Mouse (Mus musculus) adrenal gland, postnatal 4 days (tissue): ENCODE measurements around the gene Ppp4c. TPM values are rescaled to one million over a fixed set of nuclear protein-coding genes. Genes with fewer than 3 reads are reported as not detected.

Source experiments
- DNase-seq, 2 experiments: peaks; one replicate each; pipeline ENCODE4 v3.0.0; 2021 to 2022; ENCODE audit warnings: low spot score in 2 of 2, mixed read lengths in 2 of 2
- total RNA-seq, 2 experiments: library from RNA; stranded (reverse); gene quantifications; 2 replicates each; pipeline ENCODE4 v1.2.3; 2021

Ppp4c gene
- total RNA-seq, 2 experiments from 2014 or later: 134 to 142 TPM

DNA sequence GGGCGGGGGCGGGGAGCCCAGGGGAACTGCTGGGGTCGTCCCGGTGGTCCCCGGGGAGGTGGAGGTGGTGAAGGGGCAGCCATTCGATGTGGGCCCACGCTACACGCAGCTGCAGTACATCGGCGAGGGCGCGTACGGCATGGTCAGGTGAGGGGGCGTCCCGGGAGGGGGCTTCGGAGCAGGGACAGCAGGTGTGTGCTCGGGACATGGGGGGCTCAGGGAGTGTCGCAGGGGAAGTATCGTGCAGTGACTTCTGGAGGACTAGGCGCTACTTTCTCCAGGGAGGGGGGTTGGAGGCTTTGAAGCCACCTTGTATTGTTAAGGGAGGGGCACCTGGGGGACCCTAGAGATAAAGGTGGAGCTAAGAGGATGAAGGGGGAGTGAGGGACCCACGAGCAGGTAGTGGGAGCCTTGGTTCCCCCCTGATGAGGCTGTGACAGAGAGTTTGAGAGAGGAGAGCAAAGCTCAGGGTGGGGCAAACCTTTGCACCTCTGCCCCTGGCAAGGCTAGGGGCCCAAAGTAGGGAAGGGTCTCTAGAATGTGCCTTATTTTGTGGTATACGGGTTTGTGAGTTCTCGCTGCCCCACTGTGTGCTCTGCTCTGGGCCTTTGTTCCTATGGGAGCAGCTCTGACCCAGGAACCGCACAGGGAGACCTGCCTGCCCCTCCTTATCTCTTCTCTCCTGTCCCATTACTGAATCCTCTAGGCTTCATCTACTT lies 32.5 kb downstream of the Ppp4c start:
- DNase-seq: no peak

DNA sequence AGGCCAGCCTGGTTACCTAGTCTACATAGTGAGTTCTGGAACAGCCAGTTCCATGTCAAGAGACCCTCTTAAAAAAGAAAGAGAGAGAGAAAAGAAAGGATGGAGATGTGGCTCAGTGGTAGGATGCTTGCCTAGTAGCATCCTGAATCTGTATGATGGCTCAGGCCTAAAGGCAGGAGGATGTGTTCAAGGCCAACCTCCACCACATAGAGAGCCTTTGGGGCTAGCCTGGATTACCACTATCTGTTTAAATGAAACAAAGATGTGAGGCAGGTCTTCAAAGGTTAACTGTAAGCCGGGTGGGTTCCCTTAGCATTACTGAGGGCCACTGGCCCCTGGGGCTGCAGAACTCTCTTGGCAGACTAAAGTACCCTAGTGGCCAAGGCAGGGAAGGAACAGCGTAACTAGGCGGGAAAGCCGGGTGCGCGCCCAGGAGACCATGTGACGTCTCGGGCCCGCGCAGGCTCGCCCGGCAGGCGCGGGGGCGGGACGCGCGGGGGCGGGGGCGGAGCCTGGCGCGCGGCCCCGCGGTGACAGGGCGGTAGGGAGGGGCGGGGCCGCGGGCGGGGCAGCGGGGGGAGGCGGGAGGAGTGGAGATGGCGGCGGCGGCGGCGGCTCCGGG lies 33.1 kb downstream of the Ppp4c start, which contains the start of gene Mapk3:
Mapk3 (plus strand) TSS at position 552 of the 622 bp plus-strand sequence.
- DNase-seq: peak; percentile 76 to 77

DNA sequence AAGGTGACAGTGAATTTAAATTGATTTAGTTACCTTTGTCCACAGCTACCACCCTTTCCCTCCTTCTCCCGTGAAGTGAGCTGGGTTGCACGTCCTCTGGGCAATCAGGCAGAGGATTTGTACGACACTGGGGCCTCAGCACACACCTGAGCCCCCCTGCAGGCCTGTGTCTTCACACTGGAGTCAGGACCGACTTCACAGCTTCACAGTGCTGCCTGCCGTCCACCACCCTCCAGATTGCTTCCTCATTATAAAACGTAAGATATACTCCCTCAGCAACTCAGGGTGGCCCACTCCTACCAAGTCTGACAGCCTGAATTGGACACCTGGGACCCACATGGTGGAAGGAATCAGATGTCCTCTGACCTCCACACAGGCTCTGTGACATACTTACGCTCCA lies 33.8 kb downstream of the Ppp4c start:
- no peak for DNase-seq

DNA sequence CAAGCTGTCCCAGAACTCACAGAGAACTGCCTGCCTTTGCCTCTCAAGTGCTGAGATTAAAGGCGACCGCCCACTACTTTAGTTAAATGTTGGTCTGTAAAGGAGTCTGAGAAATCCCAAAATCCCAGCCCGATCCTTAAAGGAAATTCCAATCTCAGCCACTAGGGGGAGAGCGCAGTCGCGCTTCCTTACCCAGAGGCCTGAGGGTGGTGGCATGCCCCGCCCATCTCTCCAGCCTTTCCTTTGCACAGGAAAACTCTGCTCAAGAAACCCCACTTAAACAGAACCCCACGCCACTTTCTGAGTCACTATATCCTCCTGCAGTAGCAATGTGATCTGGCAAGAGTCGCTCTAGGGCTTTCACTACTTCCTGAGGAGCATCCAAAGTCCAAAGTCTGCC lies 37.4 kb downstream of the Ppp4c start:
- peak in 1 of 2 experiments; percentile 60 for DNase-seq

DNA sequence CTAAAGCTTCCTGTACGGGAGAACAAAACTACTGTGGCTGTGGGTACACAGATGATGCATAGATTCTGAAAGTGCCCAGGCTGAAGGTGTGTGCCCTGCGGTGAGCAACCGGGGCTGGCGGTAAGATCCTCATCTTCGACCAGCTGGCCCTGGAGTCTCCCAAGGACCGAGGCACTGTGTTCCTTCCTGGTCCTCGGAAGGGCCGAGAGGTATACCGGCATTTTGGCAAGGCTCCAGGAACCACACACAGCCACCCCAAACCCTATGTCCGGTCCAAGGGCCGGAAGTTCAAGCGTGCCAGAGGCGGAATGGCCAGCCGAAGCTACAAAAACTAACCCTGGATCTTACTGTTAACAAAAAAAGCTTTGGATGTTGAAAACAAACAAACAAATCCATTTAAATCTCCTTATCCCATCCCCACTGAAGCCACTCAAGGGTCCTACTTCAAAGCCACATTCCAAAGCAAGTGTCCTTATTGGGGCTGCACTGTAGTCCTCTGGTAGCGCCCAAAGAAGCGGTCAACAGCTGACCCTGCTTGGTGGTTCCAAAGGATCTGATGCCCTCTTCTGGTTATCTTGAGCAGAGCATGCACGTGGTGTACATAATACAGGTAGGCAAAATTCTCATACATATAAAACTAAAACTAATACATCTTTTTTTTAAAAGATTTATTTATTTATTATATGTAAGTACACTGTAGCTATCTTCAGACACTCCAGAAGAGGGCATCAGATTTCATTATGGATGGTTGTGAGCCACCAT lies 42.5 kb downstream of the Ppp4c start:
- no peak for DNase-seq

DNA sequence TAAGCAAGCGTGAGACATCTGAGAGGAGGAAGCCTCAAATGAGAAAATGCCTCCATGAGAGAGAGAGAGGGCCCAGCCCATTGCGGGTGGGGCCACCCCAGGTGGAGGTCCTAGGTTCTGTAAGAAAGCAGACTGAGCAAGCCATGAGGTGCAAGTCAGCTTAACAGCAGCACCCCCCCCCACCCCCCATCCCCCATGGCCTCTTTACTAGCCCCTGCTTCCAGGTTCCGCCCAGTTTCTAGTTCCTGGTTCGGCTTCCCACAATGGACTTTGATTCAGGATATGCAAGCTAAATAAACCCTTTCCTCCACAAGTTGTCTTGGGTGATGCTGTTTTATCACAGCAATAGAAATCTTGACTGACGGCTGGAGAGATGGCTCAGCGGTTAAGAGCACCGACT lies 43.5 kb downstream of the Ppp4c start:
- DNase-seq: no peak

DNA sequence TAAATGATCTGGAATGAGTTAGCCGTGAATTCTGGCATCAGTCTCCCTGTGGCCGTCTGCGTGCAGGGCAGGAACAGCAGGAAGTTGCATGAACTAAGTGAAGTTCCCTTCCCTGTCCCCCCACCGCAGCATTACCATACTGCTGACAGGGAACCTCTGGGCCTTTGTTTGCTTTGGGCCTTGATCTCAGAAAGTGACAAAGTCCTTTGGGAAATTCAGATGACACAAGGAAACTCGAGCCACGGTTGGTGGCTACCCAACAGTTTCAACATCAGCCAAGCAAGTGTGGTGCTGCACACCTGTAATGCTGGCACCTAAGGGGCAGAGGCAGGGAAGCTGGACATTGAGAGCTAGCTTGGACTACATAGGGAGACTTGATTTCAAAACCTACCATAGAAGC lies 45.5 kb downstream of the Ppp4c start:
- no peak for DNase-seq

DNA sequence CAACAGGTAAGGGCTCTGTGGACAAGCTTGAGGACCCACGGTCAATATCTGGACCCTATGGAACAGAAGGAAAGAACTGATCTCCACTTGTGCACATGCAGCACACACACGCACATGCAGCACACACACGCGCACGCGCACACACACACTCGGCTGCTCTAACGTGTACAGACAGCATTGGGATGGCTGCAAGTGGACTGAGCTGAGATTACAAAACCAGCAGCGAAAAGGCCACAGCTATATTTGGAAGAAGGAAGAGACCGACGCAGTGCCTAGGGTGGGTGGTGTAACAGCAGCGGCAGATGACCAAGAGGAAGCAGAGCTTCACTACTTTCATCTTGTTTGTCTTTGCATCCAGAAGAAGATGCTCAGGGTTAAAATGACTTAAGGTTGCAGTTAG lies 46.2 kb downstream of the Ppp4c start:
- no peak for DNase-seq

DNA sequence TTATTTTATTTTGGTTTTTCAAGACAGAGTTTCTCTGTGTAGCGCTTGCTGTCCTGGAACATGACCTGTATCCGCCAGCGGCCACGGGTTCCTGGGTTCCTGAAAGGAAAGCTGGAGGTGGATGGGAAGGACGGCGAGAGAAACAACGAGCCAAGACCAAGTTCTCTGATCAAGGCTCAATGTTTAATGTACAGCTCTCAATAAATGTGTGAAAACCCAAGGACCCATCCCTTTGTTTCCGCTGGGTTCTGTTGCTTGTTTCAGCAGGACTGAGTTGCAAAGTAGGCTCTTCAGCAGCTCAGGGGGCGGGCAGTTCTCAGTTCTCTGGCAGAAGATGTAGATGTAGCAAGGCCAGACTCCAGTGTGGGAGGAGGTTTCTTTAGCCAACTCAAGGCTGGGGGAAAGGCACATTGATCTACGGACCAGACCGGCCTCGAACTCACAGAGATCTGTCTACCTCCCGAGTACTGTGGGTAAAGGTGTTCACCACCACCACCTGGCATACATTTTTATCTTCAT lies 50.3 kb downstream of the Ppp4c start:
- no peak for DNase-seq

DNA sequence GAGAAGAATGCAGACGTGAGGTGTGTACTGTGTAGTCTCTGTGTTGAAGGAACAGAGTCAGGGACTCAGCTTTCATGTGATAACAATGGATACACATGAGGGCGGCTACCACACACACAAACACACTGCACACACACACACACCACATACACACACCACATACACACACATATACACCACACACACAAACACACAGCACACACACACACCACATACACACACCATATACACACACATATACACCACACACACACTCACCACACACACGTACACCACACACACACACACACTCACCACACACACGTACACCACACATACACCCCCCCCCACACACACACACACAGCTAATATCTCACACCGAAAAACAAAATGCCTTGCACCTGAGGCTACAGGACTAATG lies 50.8 kb downstream of the Ppp4c start:
- no peak for DNase-seq

DNA sequence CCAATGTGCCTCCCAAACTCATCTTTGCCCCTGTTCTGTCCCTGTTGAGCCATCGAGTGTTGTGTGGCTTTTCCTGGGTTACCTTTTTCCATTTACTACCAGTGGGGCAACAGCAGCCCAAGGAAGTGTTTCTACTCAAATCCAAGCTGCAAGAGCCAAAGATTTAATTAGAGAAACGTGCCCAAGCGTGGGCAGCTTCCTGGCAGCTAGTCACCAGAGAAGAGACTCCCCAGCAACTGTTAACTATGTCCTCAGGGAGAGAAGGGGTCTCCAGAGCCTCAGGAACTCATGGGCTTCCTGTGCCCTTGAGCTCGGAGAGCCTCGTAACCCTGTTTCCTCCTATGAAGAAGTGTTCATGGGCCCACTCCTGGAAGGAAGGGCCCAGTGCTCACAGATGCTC lies 51.3 kb downstream of the Ppp4c start:
- no peak for DNase-seq

DNA sequence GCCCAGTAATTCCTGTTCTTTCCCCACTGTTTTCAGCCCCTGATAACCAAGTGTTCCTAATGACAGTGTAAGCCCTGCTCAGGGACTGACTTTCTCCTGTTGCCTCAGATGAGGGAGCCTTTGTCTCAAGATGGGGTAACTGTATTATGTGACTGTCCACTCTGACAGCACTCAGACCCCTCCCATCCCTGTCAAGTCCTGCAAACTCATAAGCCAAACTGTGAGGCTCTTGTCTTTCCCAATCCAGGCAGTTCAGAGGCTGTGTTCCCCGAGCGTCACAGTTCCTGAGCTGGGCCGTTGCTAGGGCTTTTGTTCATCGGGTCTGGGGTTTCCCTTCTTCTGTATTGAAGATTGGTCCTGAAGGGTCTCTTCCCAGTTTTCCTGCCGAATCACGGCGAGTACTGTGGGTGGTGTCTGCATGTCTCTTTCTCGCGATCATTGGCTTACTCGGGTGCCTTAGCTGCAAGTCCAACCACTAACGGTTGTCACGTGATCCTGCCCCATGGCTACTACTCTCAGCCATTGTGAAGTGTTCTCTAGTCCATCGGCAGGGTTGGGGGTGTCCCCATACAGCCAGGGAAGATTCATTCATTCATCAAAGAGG lies 52.1 kb downstream of the Ppp4c start:
- no peak for DNase-seq

DNA sequence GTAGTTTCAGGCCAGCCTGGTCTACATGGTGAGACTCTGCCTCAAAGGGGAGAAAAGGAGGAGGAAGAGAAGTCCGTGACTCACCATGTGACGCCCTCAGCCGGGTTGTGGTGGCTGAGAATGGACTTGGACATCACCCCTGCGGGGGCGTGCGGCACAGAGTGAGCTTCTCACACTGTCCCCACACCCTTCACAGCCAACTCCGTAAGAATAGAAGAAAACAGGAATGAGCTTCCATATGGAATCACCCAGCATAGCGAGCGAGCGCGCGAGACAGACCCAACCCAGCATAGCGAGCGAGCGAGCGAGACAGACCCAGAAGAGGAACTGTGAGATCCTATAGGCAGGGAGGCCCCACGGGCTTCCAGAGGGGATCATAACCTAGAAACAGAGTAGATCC lies 52.7 kb downstream of the Ppp4c start:
- no peak for DNase-seq

DNA sequence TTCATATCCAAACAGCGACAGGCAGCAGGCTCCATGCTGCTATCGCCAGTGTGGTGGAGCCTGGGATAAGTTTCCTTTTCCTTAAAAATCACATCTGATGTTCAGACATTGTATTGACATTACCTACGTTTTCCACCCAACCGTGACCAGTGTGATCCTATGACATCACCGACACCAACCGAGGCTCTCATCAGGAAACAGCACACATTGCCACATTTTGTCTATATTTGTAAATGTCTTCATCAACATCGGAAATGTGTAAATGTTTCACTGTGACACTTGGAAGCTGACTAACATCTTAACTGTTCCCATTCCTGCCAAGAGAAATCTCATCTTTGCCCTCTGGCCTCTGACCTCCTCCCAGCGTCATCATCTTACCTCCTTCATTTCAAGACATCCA lies 56.2 kb downstream of the Ppp4c start:
- no peak for DNase-seq

Other genes with a start within 250 kb of the Ppp4c start
- gene Eif3c, start 226.1 kb downstream of the Ppp4c start, total RNA-seq: 100 to 1,000 TPM; 255 to 260 TPM
- 1 to 10 TPM; 1.1 to 1.2 TPM for gene Apobr, start 207.6 kb downstream of the Ppp4c start, total RNA-seq
- gene Cln3, start 206.7 kb downstream of the Ppp4c start, total RNA-seq: 10 to 100 TPM; 30.7 to 32.1 TPM
- not detected for gene Il27, start 197.6 kb downstream of the Ppp4c start, total RNA-seq
- 10 to 100 TPM in 1 of 2 experiments, 1 to 10 TPM in 1; 7.5 to 15.3 TPM for gene Nupr1, start 161.6 kb downstream of the Ppp4c start, total RNA-seq
- gene Sgf29, start 143.2 kb downstream of the Ppp4c start, total RNA-seq: 10 to 100 TPM; 30.4 to 33.5 TPM
- 10 to 100 TPM; 24.0 to 45.6 TPM for gene Sult1a1, start 116.1 kb downstream of the Ppp4c start, total RNA-seq
- 10 to 100 TPM; 85.4 to 98.8 TPM for gene Bola2, start 97.1 kb downstream of the Ppp4c start, total RNA-seq
- 10 to 100 TPM; 18.4 to 18.9 TPM for gene Slx1b, start 96.7 kb downstream of the Ppp4c start, total RNA-seq
- 10 to 100 TPM; 15.5 to 18.9 TPM for gene Coro1a, start 84.7 kb downstream of the Ppp4c start, total RNA-seq
- gene Mapk3, start 32.9 kb downstream of the Ppp4c start, total RNA-seq: 100 to 1,000 TPM; 162 to 172 TPM
- gene Gdpd3, start 26.2 kb downstream of the Ppp4c start, total RNA-seq: 1 to 10 TPM; 9.3 to 9.5 TPM
- gene Ypel3, start 15.5 kb downstream of the Ppp4c start, total RNA-seq: 100 to 1,000 TPM; 112 to 122 TPM
- under 1 TPM; 0.65 to 0.90 TPM for gene Tbx6, start 11.0 kb downstream of the Ppp4c start, total RNA-seq
- 10 to 100 TPM; 16.7 to 18.0 TPM for gene Fam57b, start 5.2 kb upstream of the Ppp4c start, total RNA-seq
- not detected for gene 4930451I11Rik, start 39.1 kb upstream of the Ppp4c start, total RNA-seq
- 1 to 10 TPM; 3.1 to 3.6 TPM for gene Doc2a, start 54.9 kb upstream of the Ppp4c start, total RNA-seq
- 10 to 100 TPM; 32.3 to 41.4 TPM for gene Hirip3, start 69.5 kb upstream of the Ppp4c start, total RNA-seq
- gene Ino80e, start 69.9 kb upstream of the Ppp4c start, total RNA-seq: 10 to 100 TPM; 49.7 to 51.9 TPM
- gene Taok2, start 92.2 kb upstream of the Ppp4c start, total RNA-seq: 100 to 1,000 TPM; 104 to 108 TPM
- gene Tmem219, start 130.4 kb upstream of the Ppp4c start, total RNA-seq: 10 to 100 TPM; 34.9 to 39.0 TPM
- gene Kctd13, start 136.4 kb upstream of the Ppp4c start, total RNA-seq: 10 to 100 TPM; 27.3 to 28.5 TPM
- gene Asphd1, start 157.1 kb upstream of the Ppp4c start, total RNA-seq: 1 to 10 TPM; 3.0 to 3.7 TPM
- gene Sez6l2, start 158.1 kb upstream of the Ppp4c start, total RNA-seq: 10 to 100 TPM; 97.6 to 97.9 TPM
- 10 to 100 TPM; 86.8 to 91.0 TPM for gene Cdipt, start 183.4 kb upstream of the Ppp4c start, total RNA-seq
- gene Cdiptos, start 183.6 kb upstream of the Ppp4c start, total RNA-seq: 1 to 10 TPM; 1.9 to 2.5 TPM
- 10 to 100 TPM; 67.1 to 68.4 TPM for gene Mvp, start 222.1 kb upstream of the Ppp4c start, total RNA-seq
- 1 to 10 TPM; 3.5 to 8.3 TPM for gene Pagr1b, start 224.0 kb upstream of the Ppp4c start, total RNA-seq
- 10 to 100 TPM; 12.4 to 15.4 TPM for gene Pagr1a, start 224.9 kb upstream of the Ppp4c start, total RNA-seq
- gene Gm42742, start 228.6 kb upstream of the Ppp4c start, total RNA-seq: 10 to 100 TPM; 34.8 to 36.6 TPM
- gene Prrt2, start 228.7 kb upstream of the Ppp4c start, total RNA-seq: 10 to 100 TPM in 1 of 2 experiments, 1 to 10 TPM in 1; 7.4 to 11.1 TPM
- gene Maz, start 234.5 kb upstream of the Ppp4c start, total RNA-seq: 100 to 1,000 TPM; 240 to 256 TPM
- 10 to 100 TPM; 45.2 to 45.9 TPM for gene Kif22, start 250.0 kb upstream of the Ppp4c start, total RNA-seq